Mouse (Mus musculus) adrenal gland, postnatal 4 days (tissue): ENCODE results near the gene Cldn34c1. TPM values are rescaled to one million over a fixed set of nuclear protein-coding genes. Genes with fewer than 3 reads are reported as not detected.
"Not testable (repeated sequence)": the region's sequence is repeated elsewhere in the genome, so short reads cannot be mapped to it uniquely, and the experiment has no call there.

Experiments
- DNase-seq, 2 experiments: peaks; one replicate each; pipeline ENCODE4 v3.0.0; 2021 to 2022; ENCODE audit warnings: low spot score in 2 of 2, mixed read lengths in 2 of 2
- long read RNA-seq, 2 experiments: library from polyadenylated mRNA; stranded (forward); transcript quantifications; one replicate each; pipeline ENCODE4 v2.0.0; 2021
- total RNA-seq, 2 experiments: library from RNA; stranded (reverse); gene quantifications; 2 replicates each; pipeline ENCODE4 v1.2.3; 2021

Gene Cldn34c1
- 10 to 100 TPM in 1 of 2 experiments, 1 to 10 TPM in 1; 7.1 to 15.7 TPM for total RNA-seq
- long read RNA-seq, experiment 1, partial matches to known transcripts, result 0 of 4 reads
- long read RNA-seq, experiment 1, other reads (novel, unspliced or antisense), result 2 of 4 reads
- long read RNA-seq, experiment 2, partial matches to known transcripts, result 0 of 1 reads
- long read RNA-seq, experiment 2, other reads (novel, unspliced or antisense), result 1 of 1 reads

GRCm38 (mm10) chrX:123103291-123104260 is at the start of gene Cldn34c1:
Gene Cldn34c1 (plus strand): TSS chrX:123103495.
- peak; percentile 56 to 62 for DNase-seq

GRCm38 (mm10) chrX:123087441-123087840 is 15.9 kb upstream of the Cldn34c1 start:
- DNase-seq, result no peak

GRCm38 (mm10) chrX:123102806-123103205 is 489 bp upstream of the Cldn34c1 start:
- DNase-seq, result not testable (repeated sequence)

GRCm38 (mm10) chrX:123104692-123105091 is 1.4 kb downstream of the Cldn34c1 start:
- DNase-seq, result not testable (repeated sequence)

GRCm38 (mm10) chrX:123222381-123222780 is 119.1 kb downstream of the Cldn34c1 start, which contains the start of gene Srsx:
Gene Srsx (minus strand): TSS chrX:123222481.
- DNase-seq, result not testable (repeated sequence)

Other genes with a start within 250 kb of the Cldn34c1 start
- not detected for gene Gm17521, start 73.8 kb upstream of the Cldn34c1 start, total RNA-seq
- not detected for gene Srsx, start 119.0 kb downstream of the Cldn34c1 start, total RNA-seq
- gene Gm17577, start 143.4 kb downstream of the Cldn34c1 start, total RNA-seq, result not detected